Mouse (Mus musculus) lung, adult 2 months (tissue): ENCODE measurements around the gene Efcab12.

Experiments used
- CTCF ChIP-seq: fragments of 200-500 bp; IDR thresholded peaks from 2 replicates; pipeline ENCODE4 v1.5.1; 2011; ENCODE audit warnings: mild to moderate bottlenecking, low read length, control low read depth; ENCODE audit not compliant: insufficient read depth
- POLR2A ChIP-seq: fragments of 200-500 bp; IDR thresholded peaks from 2 replicates; pipeline ENCODE4 v1.6.1; 2011; ENCODE audit warnings: low read depth, mild to moderate bottlenecking, control low read depth, low read length, borderline replicate concordance; ENCODE audit errors: extremely low read depth

GRCm38 (mm10) chr6:115853985-115854384 is 15.8 kb upstream of the Efcab12 start:
- no peak for TF ChIP-seq CTCF
- TF ChIP-seq POLR2A: no peak
